Mouse (Mus musculus) layer of hippocampus, adult 9-11 months (tissue): ENCODE measurements at regions not wholly inside any gene's neighbourhood (a gene's known extent, or its start where the extent isn't known, plus 50 kb on each side); places are given as distances from the start of the nearest gene placed in this dataset.

ENCODE experiments used
- DNase-seq: peaks from one replicate; pipeline ENCODE4 v3.0.0; 2022

- peak; percentile 24 for DNase-seq
These were observed 1818.5 kb downstream of the Diaph2 start for GRCm38 (mm10) chrX:131568026-131568425.

GRCm38 (mm10) chrX:131583040-131583439 is 1833.5 kb downstream of the Diaph2 start:
- no peak for DNase-seq
